Mouse (Mus musculus) hindbrain, embryonic 11.5 days (tissue): ENCODE data around the gene Rce1. TPM values are rescaled to one million over a fixed set of nuclear protein-coding genes. Genes with fewer than 3 reads are reported as not detected.

ENCODE experiments used
- ATAC-seq: fragments of 200-750 bp; cut with Nextera tagmentation; 2 replicates; pipeline ENCODE4 v1.8.0; 2017; ENCODE audit warnings: mild to moderate bottlenecking, moderate TSS enrichment, moderate library complexity; ENCODE audit not compliant: low FRiP score
- DNase-seq: peaks from one replicate; pipeline ENCODE4 v3.0.0-alpha.2; 2015; ENCODE audit warnings: low spot score
- H3K27ac ChIP-seq: fragments of 300-500 bp; sonication (generic); 2 replicates; pipeline ENCODE4 v1.5.1; 2014; ENCODE audit warnings: mild to moderate bottlenecking, low read depth, low read length
- H3K27me3 ChIP-seq: fragments of 300-500 bp; sonication (generic); 2 replicates; pipeline ENCODE4 v1.6.1; 2014; ENCODE audit warnings: mild to moderate bottlenecking, low read length, moderate library complexity, mixed read lengths; ENCODE audit not compliant: control insufficient read depth, insufficient read depth
- H3K36me3 ChIP-seq: fragments of 300-500 bp; sonication (generic); 2 replicates; pipeline ENCODE4 v1.6.1; 2014; ENCODE audit warnings: mild to moderate bottlenecking, low read length, moderate library complexity, mixed read lengths; ENCODE audit not compliant: control insufficient read depth, insufficient read depth
- H3K4me1 ChIP-seq: fragments of 300-500 bp; sonication (generic); replicated peaks from 2 replicates; pipeline ENCODE4 v1.6.1; 2014; ENCODE audit warnings: low read length, mixed read lengths; ENCODE audit not compliant: control insufficient read depth, insufficient read depth
- H3K4me2 ChIP-seq: fragments of 300-500 bp; sonication (generic); replicated peaks from 2 replicates; pipeline ENCODE4 v1.6.1; 2014; ENCODE audit warnings: mild to moderate bottlenecking, low read depth, low read length
- H3K4me3 ChIP-seq: fragments of 300-500 bp; sonication (generic); 2 replicates; pipeline ENCODE4 v1.5.1; 2014; ENCODE audit warnings: low read depth, low read length
- H3K9ac ChIP-seq: fragments of 300-500 bp; sonication (generic); 2 replicates; pipeline ENCODE4 v1.6.1; 2014; ENCODE audit warnings: low read depth, low read length
- H3K9me3 ChIP-seq: fragments of 300-500 bp; sonication (generic); 2 replicates; pipeline ENCODE4 v1.6.1; 2016; ENCODE audit warnings: low read length; ENCODE audit not compliant: control insufficient read depth
- WGBS: fragments of 180-500 bp; shearing (Covaris S2); extraction: QIAGEN DNeasy Blood & Tissue Kit; methylation state at CpG from one replicate; pipeline ENCODE4 v1.1.7; 2014; 5-methylcytosine and 5-hydroxymethylcytosine counted together
- polyA plus RNA-seq: library from polyadenylated mRNA; unstranded; fragments of >200 nt; fragmentation: Nextera tagmentation; extraction: Ambion mirVana; gene quantifications from 2 replicates; pipeline ENCODE4 v1.2.1, GENCODE M21; 2014

Rce1 gene
- polyA plus RNA-seq, result 59.8 and 64.4 TPM in 2 replicates

- ATAC-seq, result peak; percentile 83
- DNase-seq, result peak; percentile 96
- H3K27ac ChIP-seq, result peak within 1 kb of the TSS; percentile 77
Observed at GRCm38 (mm10) chr19:4625179-4625828, at the start of gene Rce1. Gene Rce1 (minus strand): TSS chr19:4625641.

GRCm38 (mm10) chr19:4672401-4672800 lies 47.0 kb upstream of the Rce1 start:
- H3K4me3 ChIP-seq, result no peak overlapping the region
- H3K36me3 ChIP-seq, result no peaks in the 10 kb centered on the region
- H3K27ac ChIP-seq, result no peak overlapping the region
- no peak for DNase-seq
- WGBS, result 51% methylated on average over 6 of the region's 6 CpGs
- H3K4me1 ChIP-seq, result no peaks in the 10 kb centered on the region
- ATAC-seq, result no peak
- no peaks in the 10 kb centered on the region for H3K9me3 ChIP-seq
- H3K27me3 ChIP-seq, result no peaks in the 10 kb centered on the region
- no peak overlapping the region for H3K4me2 ChIP-seq
- no peak overlapping the region for H3K9ac ChIP-seq

More at GRCm38 (mm10) chr19:4625179-4625828, at the start of gene Rce1:
- peak within 1 kb of the TSS; percentile 94 for H3K9ac ChIP-seq
- peak within 1 kb of the TSS; percentile 86 for H3K4me2 ChIP-seq
- peak within 1 kb of the TSS; percentile 91 for H3K4me3 ChIP-seq
- H3K9me3 ChIP-seq, result no peaks in the 10 kb centered on the region
- WGBS, result under 1% methylated on average over 53 of the region's 64 CpGs
- H3K36me3 ChIP-seq, result no peaks in the 10 kb centered on the region
- H3K4me1 ChIP-seq, result peaks cover 10% of the 10 kb centered on the region; the same call in 1 of the 2 replicates
- H3K27me3 ChIP-seq, result no peaks in the 10 kb centered on the region

GRCm38 (mm10) chr19:4670776-4671175 lies 45.3 kb upstream of the Rce1 start:
- no peaks in the 10 kb centered on the region for H3K36me3 ChIP-seq
- DNase-seq (no peak), ATAC-seq (no peak)
- H3K4me3 ChIP-seq, result no peak overlapping the region
- no peaks in the 10 kb centered on the region for H3K9me3 ChIP-seq
- no peaks in the 10 kb centered on the region for H3K4me1 ChIP-seq
- H3K27ac ChIP-seq, result no peak overlapping the region
- 92% methylated on average over 4 of the region's 4 CpGs for whole genome bisulfite sequencing
- H3K9ac ChIP-seq, result no peak overlapping the region
- no peaks in the 10 kb centered on the region for H3K27me3 ChIP-seq
- no peak overlapping the region for H3K4me2 ChIP-seq

GRCm38 (mm10) chr19:4666815-4667214 lies 41.4 kb upstream of the Rce1 start:
- DNase-seq, result no peak
- no peak for ATAC-seq
- Histone ChIP-seq H3K27me3 (no peaks in the 10 kb centered on the region), H3K4me1 (no peaks in the 10 kb centered on the region), H3K4me3 (no peak overlapping the region), H3K9ac (no peak overlapping the region), H3K27ac (no peak overlapping the region), H3K4me2 (no peak overlapping the region), H3K36me3 (no peaks in the 10 kb centered on the region), H3K9me3 (no peaks in the 10 kb centered on the region)

- H3K27ac ChIP-seq, result no peak overlapping the region
- no peaks in the 10 kb centered on the region for H3K4me1 ChIP-seq
- H3K4me2 ChIP-seq, result no peak overlapping the region
- ATAC-seq, result no peak
- WGBS, result 93% methylated on average over 5 of the region's 5 CpGs
- no peaks in the 10 kb centered on the region for H3K27me3 ChIP-seq
- H3K9me3 ChIP-seq, result no peaks in the 10 kb centered on the region
- H3K36me3 ChIP-seq, result no peaks in the 10 kb centered on the region
- H3K4me3 ChIP-seq, result no peak overlapping the region
- H3K9ac ChIP-seq, result no peak overlapping the region
- DNase-seq, result no peak
Observed at GRCm38 (mm10) chr19:4658156-4658555, 32.7 kb upstream of the Rce1 start.

- Histone ChIP-seq H3K4me2 (no peak overlapping the region), H3K9me3 (no peaks in the 10 kb centered on the region), H3K9ac (no peak overlapping the region), H3K27ac (no peak overlapping the region), H3K27me3 (no peaks in the 10 kb centered on the region), H3K4me1 (no peaks in the 10 kb centered on the region), H3K36me3 (no peaks in the 10 kb centered on the region), H3K4me3 (no peak overlapping the region)
- WGBS, result 78% methylated on average over 11 of the region's 11 CpGs
- DNase-seq (no peak), ATAC-seq (no peak)
Observed at GRCm38 (mm10) chr19:4646917-4647492, 21.6 kb upstream of the Rce1 start.

- 44% methylated on average over 10 of the region's 10 CpGs for WGBS
- no peak overlapping the region for H3K4me2 ChIP-seq
- H3K36me3 ChIP-seq, result no peaks in the 10 kb centered on the region
- H3K27me3 ChIP-seq, result no peaks in the 10 kb centered on the region
- H3K27ac ChIP-seq, result no peak overlapping the region
- ATAC-seq, result no peak
- no peak overlapping the region for H3K4me3 ChIP-seq
- H3K9ac ChIP-seq, result no peak overlapping the region
- H3K4me1 ChIP-seq, result no peaks in the 10 kb centered on the region
- H3K9me3 ChIP-seq, result no peaks in the 10 kb centered on the region
- DNase-seq, result peak; percentile 69
Observed at GRCm38 (mm10) chr19:4644271-4644670, 18.8 kb upstream of the Rce1 start.

- 65% methylated on average over 4 of the region's 4 CpGs for WGBS
- no peak overlapping the region for H3K4me2 ChIP-seq
- H3K4me3 ChIP-seq, result no peak overlapping the region
- no peaks in the 10 kb centered on the region for H3K9me3 ChIP-seq
- no peaks in the 10 kb centered on the region for H3K4me1 ChIP-seq
- H3K27ac ChIP-seq, result no peak overlapping the region
- H3K27me3 ChIP-seq, result no peaks in the 10 kb centered on the region
- H3K36me3 ChIP-seq, result no peaks in the 10 kb centered on the region
- ATAC-seq (no peak), DNase-seq (no peak)
- no peak overlapping the region for H3K9ac ChIP-seq
Observed at GRCm38 (mm10) chr19:4635986-4636385, 10.5 kb upstream of the Rce1 start.

GRCm38 (mm10) chr19:4628819-4629218 lies 3.4 kb upstream of the Rce1 start:
- ATAC-seq (0 out of 2 replicates have a peak, but pooled peaks have one; percentile 45), DNase-seq (peak; percentile 85)
- H3K36me3 ChIP-seq, result no peaks in the 10 kb centered on the region
- 0% methylated on average over 1 of the region's 1 CpGs for WGBS
- no peaks in the 10 kb centered on the region for H3K9me3 ChIP-seq
- H3K27ac ChIP-seq, result no peak overlapping the region
- no peaks in the 10 kb centered on the region for H3K27me3 ChIP-seq
- H3K9ac ChIP-seq, result no peak overlapping the region
- H3K4me1 ChIP-seq, result peaks cover 10% of the 10 kb centered on the region; the same call in 1 of the 2 replicates
- no peak overlapping the region for H3K4me3 ChIP-seq
- no peak overlapping the region for H3K4me2 ChIP-seq
